Mouse (Mus musculus) testis, postnatal 10 days (tissue): ENCODE data around the gene Olfr218.
"Not testable (repeated sequence)": the region's sequence is repeated elsewhere in the genome, so short reads cannot be mapped to it uniquely, and the experiment has no call there.

Experiments
- DNase-seq: peaks from one replicate; pipeline ENCODE4 v3.0.0; 2021; ENCODE audit warnings: low spot score

Olfr218 gene

GRCm38 (mm10) chr1:173197508-173197907 is at the start of gene Olfr218:
Gene Olfr218 (plus strand): TSS chr1:173197808.
- DNase-seq, result no peak

DNA sequence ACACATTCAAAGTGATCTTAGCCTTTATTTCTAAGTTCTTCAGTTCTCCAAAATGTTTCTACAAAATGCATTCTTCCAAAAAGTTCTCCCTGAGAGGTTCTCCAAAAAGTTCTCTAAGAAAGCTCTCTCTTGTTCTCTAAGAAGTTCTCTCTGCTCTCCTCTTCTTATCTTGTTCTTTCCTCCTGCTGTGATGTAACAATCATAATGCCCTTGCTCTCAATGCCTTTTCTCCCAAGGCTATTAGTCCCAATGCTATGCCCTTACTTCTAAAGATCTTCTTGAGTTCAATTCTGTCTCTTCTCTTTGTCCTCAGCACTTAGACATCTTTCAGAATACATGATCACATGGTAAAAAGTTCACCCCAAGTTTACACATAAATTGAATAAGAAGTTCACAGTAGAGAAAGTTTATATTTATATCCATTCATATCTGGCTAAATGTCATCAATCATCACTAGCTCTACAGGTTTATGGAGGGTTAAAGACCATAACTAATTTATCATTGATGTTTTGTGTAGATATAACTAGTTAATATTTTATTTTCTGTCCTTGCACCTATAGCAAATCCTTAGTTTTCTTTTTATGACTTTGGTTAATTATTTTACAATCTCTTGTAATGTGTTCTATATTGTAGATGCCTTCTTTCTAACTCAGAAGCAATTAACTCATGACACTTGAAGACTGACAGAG is 23.3 kb upstream of the Olfr218 start:
- no peak for DNase-seq

- DNase-seq, result no peak
Observed at GRCm38 (mm10) chr1:173190540-173190939, 7.1 kb upstream of the Olfr218 start, which contains the start of gene Olfr1406. Gene Olfr1406 (minus strand): TSS chr1:173190640.

DNA sequence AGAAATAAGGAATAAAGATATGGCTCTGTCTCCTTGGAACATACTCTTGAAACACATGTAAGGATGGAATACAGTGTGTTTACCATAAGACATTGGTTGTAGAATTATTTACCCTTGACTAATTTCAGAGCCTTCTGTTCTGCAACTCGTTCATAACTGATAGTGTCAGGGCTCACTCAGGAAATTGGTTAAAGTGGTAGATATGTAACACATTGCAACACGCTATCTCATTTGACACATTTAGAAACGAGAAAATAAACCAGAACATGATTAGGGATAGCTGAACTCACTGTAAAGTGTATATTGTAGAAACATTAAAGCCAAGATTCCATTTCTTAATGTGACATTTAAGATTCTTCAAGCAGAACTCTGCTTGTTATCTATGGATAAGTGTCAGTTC is 5.5 kb upstream of the Olfr218 start:
- no peak for DNase-seq

- no peak for DNase-seq
Observed at GRCm38 (mm10) chr1:173196359-173196758, 1.2 kb upstream of the Olfr218 start.

GRCm38 (mm10) chr1:173212092-173212491 is 14.5 kb downstream of the Olfr218 start, which contains the start of gene Olfr1404:
Gene Olfr1404 (plus strand): TSS chr1:173212392.
- no peak for DNase-seq

DNA sequence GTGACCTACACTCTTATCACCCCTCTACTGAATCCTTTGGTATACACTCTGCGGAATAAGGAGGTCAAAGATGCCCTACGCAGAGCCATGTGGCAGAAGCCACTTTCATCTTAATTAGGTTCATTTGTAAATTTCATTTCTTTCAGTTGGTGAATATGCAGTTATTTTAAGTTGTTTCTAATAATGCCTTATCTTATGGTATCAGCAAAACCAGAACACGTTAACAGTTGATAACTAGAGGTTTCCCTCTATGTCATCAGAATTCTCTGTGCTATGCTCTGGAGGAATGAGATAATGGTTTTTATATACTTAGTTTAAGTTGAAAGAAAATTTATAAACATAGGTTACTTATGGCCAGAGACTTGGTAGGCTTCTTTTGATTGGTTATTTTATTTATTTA is 18.9 kb downstream of the Olfr218 start:
- DNase-seq, result no peak

- no peak for DNase-seq
Observed at GRCm38 (mm10) chr1:173227081-173227480, 29.5 kb downstream of the Olfr218 start, which contains the start of gene Fcer1a. Gene Fcer1a (minus strand): TSS chr1:173227214.

GRCm38 (mm10) chr1:173237004-173237403 is 39.4 kb downstream of the Olfr218 start:
- DNase-seq, result not testable (repeated sequence)

GRCm38 (mm10) chr1:173249888-173250287 is 52.3 kb downstream of the Olfr218 start:
- no peak for DNase-seq
